Mouse (Mus musculus): Measurements from ENCODE around the gene Ahcyl1. TPM values are rescaled to one million over a fixed set of nuclear protein-coding genes. Genes with fewer than 3 reads are reported as not detected.
A peak's percentile ranks its signal among the peaks of the same experiment; 100 is the strongest.

Gene Ahcyl1
- polyA plus RNA-seq, 1 experiment from 2014 or later: 117 TPM

- H3K27ac ChIP-seq (ENCODE audit: low read depth, low read length): peak overlapping the region; percentile 39; the same call in 1 of the 2 replicates
- 47% methylated on average over 2 of the region's 2 CpGs for WGBS
- peak overlapping the region; percentile 79 for H3K4me3 ChIP-seq (ENCODE audit: low read length)
- H3K9ac ChIP-seq (ENCODE audit: low read depth, low read length): peak overlapping the region; percentile 92
- no peaks in the 10 kb centered on the region for H3K9me3 ChIP-seq (ENCODE audit: control insufficient read depth, low read length)
- H3K27me3 ChIP-seq (replicated peaks; ENCODE audit: control insufficient read depth, insufficient read depth, low read length): no peaks in the 10 kb centered on the region
- peaks cover 46% of the 10 kb centered on the region for H3K4me1 ChIP-seq (ENCODE audit: control insufficient read depth, insufficient read depth, low read depth, low read length)
- no peaks in the 10 kb centered on the region for H3K36me3 ChIP-seq (ENCODE audit: control insufficient read depth, insufficient read depth, low read length)
- peak overlapping the region; percentile 87 for H3K4me2 ChIP-seq (ENCODE audit: low read length)
- ATAC-seq: no peak
These were observed 2.0 kb downstream of the Ahcyl1 start for GRCm38 (mm10) chr3:107694256-107694900.

DNA sequence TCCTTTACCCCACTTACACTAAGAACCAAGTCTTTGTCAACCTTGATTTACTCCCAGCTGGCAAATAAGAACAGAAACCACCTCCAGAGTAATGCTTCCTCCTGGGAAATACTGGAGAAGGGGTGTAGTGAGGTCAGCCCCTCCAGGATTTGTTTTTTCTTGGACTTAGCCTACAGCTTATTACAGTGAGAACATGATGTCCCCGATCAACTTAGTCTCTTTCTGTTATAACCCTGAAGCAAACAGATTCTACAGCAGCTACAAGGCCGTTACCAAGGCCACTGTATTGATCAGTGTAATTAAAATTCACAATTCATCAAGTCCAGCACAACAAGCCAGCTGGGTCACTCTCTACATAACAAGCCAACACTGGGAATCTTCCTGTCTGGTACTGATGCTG, 6.0 kb downstream of the Ahcyl1 start:
- peaks cover 47% of the 10 kb centered on the region for H3K4me1 ChIP-seq (ENCODE audit: control insufficient read depth, insufficient read depth, low read depth, low read length)
- ATAC-seq: peak; percentile 73
- H3K4me3 ChIP-seq (ENCODE audit: low read length): no peak overlapping the region
- H3K27ac ChIP-seq (ENCODE audit: low read depth, low read length): peak overlapping the region; percentile 31; the same call in 1 of the 2 replicates
- H3K4me2 ChIP-seq (ENCODE audit: low read length): no peak overlapping the region
- WGBS: 33% methylated on average over 2 of the region's 2 CpGs
- H3K36me3 ChIP-seq (ENCODE audit: control insufficient read depth, insufficient read depth, low read length): no peaks in the 10 kb centered on the region
- no peaks in the 10 kb centered on the region for H3K9me3 ChIP-seq (ENCODE audit: control insufficient read depth, low read length)
- no peaks in the 10 kb centered on the region for H3K27me3 ChIP-seq (replicated peaks; ENCODE audit: control insufficient read depth, insufficient read depth, low read length)
- H3K9ac ChIP-seq (ENCODE audit: low read depth, low read length): no peak overlapping the region

GRCm38 (mm10) chr3:107689245-107689644, 7.1 kb downstream of the Ahcyl1 start:
- H3K27ac ChIP-seq (ENCODE audit: low read depth, low read length): no peak overlapping the region
- no peak overlapping the region for H3K4me3 ChIP-seq (ENCODE audit: low read length)
- H3K36me3 ChIP-seq (ENCODE audit: control insufficient read depth, insufficient read depth, low read length): no peaks in the 10 kb centered on the region
- no peak overlapping the region for H3K9ac ChIP-seq (ENCODE audit: low read depth, low read length)
- peaks cover 37% of the 10 kb centered on the region for H3K4me1 ChIP-seq (ENCODE audit: control insufficient read depth, insufficient read depth, low read depth, low read length)
- no peaks in the 10 kb centered on the region for H3K9me3 ChIP-seq (ENCODE audit: control insufficient read depth, low read length)
- no peak for ATAC-seq
- no peak overlapping the region for H3K4me2 ChIP-seq (ENCODE audit: low read length)
- H3K27me3 ChIP-seq (replicated peaks; ENCODE audit: control insufficient read depth, insufficient read depth, low read length): no peaks in the 10 kb centered on the region

DNA sequence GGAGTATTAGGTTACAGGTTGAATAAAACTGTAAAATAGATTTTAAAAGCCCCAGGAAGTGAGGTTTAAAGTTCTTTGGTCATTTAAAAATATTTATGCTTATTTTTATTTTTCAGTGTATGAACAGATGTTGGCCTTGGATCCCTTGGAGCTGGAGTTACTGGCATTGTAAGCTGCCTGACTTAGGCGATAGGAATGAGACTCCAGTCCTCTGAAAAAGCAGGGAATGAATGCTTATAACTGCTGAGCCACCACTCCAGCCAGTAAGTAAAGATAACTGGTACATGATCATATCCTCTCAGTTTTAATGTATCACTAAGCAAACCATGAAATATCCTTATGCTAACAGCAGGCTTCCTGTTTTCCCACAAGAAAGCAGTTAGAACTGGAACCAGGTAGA, 8.1 kb downstream of the Ahcyl1 start:
- Histone ChIP-seq H3K4me2 (ENCODE audit: low read length) (no peak overlapping the region), H3K9me3 (ENCODE audit: control insufficient read depth, low read length) (no peaks in the 10 kb centered on the region), H3K36me3 (ENCODE audit: control insufficient read depth, insufficient read depth, low read length) (no peaks in the 10 kb centered on the region), H3K4me1 (ENCODE audit: control insufficient read depth, insufficient read depth, low read depth, low read length) (peaks cover 30% of the 10 kb centered on the region), H3K4me3 (ENCODE audit: low read length) (no peak overlapping the region), H3K27me3 (replicated peaks; ENCODE audit: control insufficient read depth, insufficient read depth, low read length) (no peaks in the 10 kb centered on the region), H3K27ac (ENCODE audit: low read depth, low read length) (no peak overlapping the region), H3K9ac (ENCODE audit: low read depth, low read length) (no peak overlapping the region)
- WGBS: 72% methylated on average over 1 of the region's 1 CpGs
- no peak for ATAC-seq

DNA sequence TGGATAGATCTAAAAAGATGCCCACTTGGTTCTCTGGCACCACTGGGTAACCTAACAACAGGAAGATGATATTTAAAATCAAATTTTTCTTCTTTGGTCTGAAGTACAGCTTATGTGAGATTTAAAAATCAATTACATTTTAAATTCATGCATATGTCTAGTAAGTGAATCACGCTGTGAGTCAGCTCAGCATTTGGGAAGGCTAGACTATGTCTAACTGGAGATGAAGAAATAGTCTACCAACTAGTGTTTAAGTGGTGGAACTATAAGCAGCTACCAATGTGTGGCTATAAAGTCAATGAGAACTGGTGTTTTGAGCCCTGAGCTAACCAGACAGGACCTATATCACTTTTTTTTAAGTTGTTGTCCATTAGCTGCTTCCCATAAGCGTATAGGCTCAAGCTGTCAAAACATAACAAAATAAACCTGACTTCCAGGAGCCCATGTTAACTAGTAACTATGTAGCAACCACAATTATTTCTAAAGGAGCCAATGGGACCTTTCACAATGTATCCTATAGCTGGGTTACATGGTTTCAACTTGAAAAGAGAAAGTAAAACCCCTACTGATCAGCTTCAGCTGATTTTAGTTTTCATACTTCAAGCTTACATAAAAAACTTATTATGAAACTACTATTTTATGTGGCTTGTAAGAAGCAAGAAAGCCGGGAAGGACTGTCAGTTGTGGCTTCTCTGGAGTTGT, 9.9 kb downstream of the Ahcyl1 start:
- Histone ChIP-seq H3K4me1 (ENCODE audit: control insufficient read depth, insufficient read depth, low read depth, low read length) (peaks cover 29% of the 10 kb centered on the region), H3K27me3 (replicated peaks; ENCODE audit: control insufficient read depth, insufficient read depth, low read length) (no peaks in the 10 kb centered on the region), H3K27ac (ENCODE audit: low read depth, low read length) (no peak overlapping the region), H3K4me2 (ENCODE audit: low read length) (no peak overlapping the region), H3K9ac (ENCODE audit: low read depth, low read length) (no peak overlapping the region), H3K36me3 (ENCODE audit: control insufficient read depth, insufficient read depth, low read length) (no peaks in the 10 kb centered on the region), H3K9me3 (ENCODE audit: control insufficient read depth, low read length) (no peaks in the 10 kb centered on the region), H3K4me3 (ENCODE audit: low read length) (no peak overlapping the region)
- 85% methylated on average over 3 of the region's 3 CpGs for WGBS
- no peak for ATAC-seq

- no peak for ATAC-seq
- Histone ChIP-seq H3K4me2 (ENCODE audit: low read length) (no peak overlapping the region), H3K9me3 (ENCODE audit: control insufficient read depth, low read length) (no peaks in the 10 kb centered on the region), H3K27ac (ENCODE audit: low read depth, low read length) (no peak overlapping the region), H3K27me3 (replicated peaks; ENCODE audit: control insufficient read depth, insufficient read depth, low read length) (no peaks in the 10 kb centered on the region), H3K9ac (ENCODE audit: low read depth, low read length) (no peak overlapping the region), H3K4me3 (ENCODE audit: low read length) (no peak overlapping the region), H3K4me1 (ENCODE audit: control insufficient read depth, insufficient read depth, low read depth, low read length) (peaks cover 29% of the 10 kb centered on the region), H3K36me3 (ENCODE audit: control insufficient read depth, insufficient read depth, low read length) (no peaks in the 10 kb centered on the region)
- WGBS: 83% methylated on average over 2 of the region's 2 CpGs
These were observed 10.7 kb downstream of the Ahcyl1 start for GRCm38 (mm10) chr3:107685652-107686051.

- H3K9ac ChIP-seq (ENCODE audit: low read depth, low read length): no peak overlapping the region
- H3K4me3 ChIP-seq (ENCODE audit: low read length): no peak overlapping the region
- WGBS: 82% methylated on average over 1 of the region's 1 CpGs
- no peak overlapping the region for H3K27ac ChIP-seq (ENCODE audit: low read depth, low read length)
- H3K4me1 ChIP-seq (ENCODE audit: control insufficient read depth, insufficient read depth, low read depth, low read length): peaks cover 25% of the 10 kb centered on the region
- no peaks in the 10 kb centered on the region for H3K9me3 ChIP-seq (ENCODE audit: control insufficient read depth, low read length)
- ATAC-seq: no peak
- H3K27me3 ChIP-seq (replicated peaks; ENCODE audit: control insufficient read depth, insufficient read depth, low read length): no peaks in the 10 kb centered on the region
- no peaks in the 10 kb centered on the region for H3K36me3 ChIP-seq (ENCODE audit: control insufficient read depth, insufficient read depth, low read length)
- H3K4me2 ChIP-seq (ENCODE audit: low read length): no peak overlapping the region
These were observed 12.8 kb downstream of the Ahcyl1 start for GRCm38 (mm10) chr3:107683587-107683986.

DNA sequence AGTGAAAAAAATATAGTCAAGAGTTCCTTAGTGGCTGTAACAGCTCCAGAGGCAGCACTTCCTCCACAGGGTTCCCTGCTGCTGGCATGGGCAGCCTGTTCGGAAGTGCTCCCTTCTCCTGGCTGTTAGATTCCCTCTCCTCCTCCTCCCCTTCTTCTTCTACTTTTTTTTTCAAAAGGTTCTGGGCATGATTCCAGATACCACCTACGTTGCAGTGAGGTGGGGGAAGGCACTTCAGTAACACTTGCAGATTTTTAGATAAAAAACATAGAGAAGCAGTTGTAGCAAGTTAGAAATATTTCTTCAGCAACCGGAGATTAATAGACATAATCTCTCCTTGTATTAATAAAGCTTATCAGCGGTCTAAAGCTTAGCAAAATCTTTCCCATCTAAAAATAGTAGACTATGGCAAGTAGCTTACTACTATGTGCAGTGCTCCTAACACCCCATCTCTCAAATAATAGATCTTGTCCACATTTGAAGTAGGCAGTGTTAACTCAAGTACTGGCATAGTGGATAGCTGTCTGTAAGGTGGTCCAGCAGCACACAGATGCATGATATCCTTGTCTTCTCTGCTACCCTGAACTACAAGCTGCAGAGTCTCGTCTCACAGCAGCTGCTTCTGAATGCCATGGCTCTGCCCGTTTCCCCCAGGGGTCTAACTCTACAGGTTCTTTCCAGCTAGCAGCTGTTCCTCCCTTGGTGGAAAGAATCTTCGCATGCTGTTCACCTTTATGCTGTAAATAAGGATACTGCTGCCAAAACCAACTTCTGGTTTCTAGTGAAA, 15.4 kb downstream of the Ahcyl1 start:
- H3K27ac ChIP-seq (ENCODE audit: low read depth, low read length): peak overlapping the region; percentile 36; the same call in 1 of the 2 replicates

DNA sequence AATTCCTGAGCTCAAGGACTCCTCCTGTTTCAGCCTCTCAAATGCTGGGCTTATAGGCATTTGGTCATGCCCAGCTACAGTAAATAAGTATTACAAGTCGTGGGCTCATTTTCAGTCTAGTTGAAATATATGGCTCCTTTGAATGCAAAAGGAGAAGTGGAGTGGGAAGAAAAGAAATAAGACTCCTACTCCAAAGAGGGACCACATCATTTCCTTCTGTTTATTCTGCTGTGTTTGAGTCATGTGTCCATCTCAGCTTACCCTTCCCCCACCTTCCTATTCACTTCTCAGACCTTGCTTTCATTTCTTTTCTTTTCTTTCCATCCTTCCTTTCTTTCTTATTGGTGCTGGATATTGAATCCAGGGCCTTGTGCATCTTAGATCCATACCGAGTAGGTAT, 24.9 kb downstream of the Ahcyl1 start:
- Histone ChIP-seq H3K27me3 (replicated peaks; ENCODE audit: control insufficient read depth, insufficient read depth, low read length) (no peaks in the 10 kb centered on the region), H3K4me1 (ENCODE audit: control insufficient read depth, insufficient read depth, low read depth, low read length) (no peaks in the 10 kb centered on the region), H3K9ac (ENCODE audit: low read depth, low read length) (no peak overlapping the region), H3K4me2 (ENCODE audit: low read length) (no peak overlapping the region), H3K36me3 (ENCODE audit: control insufficient read depth, insufficient read depth, low read length) (peaks cover 57% of the 10 kb centered on the region), H3K4me3 (ENCODE audit: low read length) (no peak overlapping the region), H3K27ac (ENCODE audit: low read depth, low read length) (no peak overlapping the region), H3K9me3 (ENCODE audit: control insufficient read depth, low read length) (no peaks in the 10 kb centered on the region)
- 93% methylated on average over 2 of the region's 2 CpGs for WGBS
- no peak for ATAC-seq

More for the DNA sequence above, 15.4 kb downstream of the Ahcyl1 start:
- no peaks in the 10 kb centered on the region for H3K27me3 ChIP-seq (replicated peaks; ENCODE audit: control insufficient read depth, insufficient read depth, low read length)
- no peaks in the 10 kb centered on the region for H3K36me3 ChIP-seq (ENCODE audit: control insufficient read depth, insufficient read depth, low read length)
- H3K4me2 ChIP-seq (ENCODE audit: low read length): peak overlapping the region; percentile 12; the same call in 1 of the 2 replicates
- no peaks in the 10 kb centered on the region for H3K9me3 ChIP-seq (ENCODE audit: control insufficient read depth, low read length)
- whole genome bisulfite sequencing: 31% methylated on average over 7 of the region's 7 CpGs
- peak overlapping the region; percentile 27; the same call in 1 of the 2 replicates for H3K9ac ChIP-seq (ENCODE audit: low read depth, low read length)
- peaks cover 25% of the 10 kb centered on the region for H3K4me1 ChIP-seq (ENCODE audit: control insufficient read depth, insufficient read depth, low read depth, low read length)
- peak; percentile 77 for ATAC-seq
- no peak overlapping the region for H3K4me3 ChIP-seq (ENCODE audit: low read length)

Data from hindbrain, embryonic 16.5 days (tissue).